Mouse (Mus musculus): ENCODE measurements around the gene Mss51.
A peak's percentile ranks its signal among the peaks of the same experiment; 100 is the strongest.

Gene Mss51

DNA sequence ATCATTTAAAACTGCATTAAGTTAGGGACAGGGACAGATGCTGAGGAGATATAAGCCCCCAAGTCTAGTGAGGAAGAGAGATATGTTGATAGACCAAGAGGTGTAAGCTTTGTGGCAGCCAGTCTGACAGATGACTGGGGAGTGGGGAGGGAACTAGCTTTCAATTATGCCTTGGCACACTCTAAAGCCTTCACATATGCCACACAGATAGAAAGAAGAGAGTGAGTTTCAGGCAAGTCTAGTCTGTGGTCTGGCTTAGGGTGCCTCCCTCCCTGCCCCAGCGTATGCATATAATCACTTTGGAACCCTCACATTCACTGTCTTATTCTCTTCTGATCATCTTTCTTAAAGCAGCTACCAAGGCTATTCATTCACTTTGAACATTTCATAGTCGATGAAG, 45.4 kb downstream of the Mss51 start:
- no peak for DNase-seq

- DNase-seq, result peak in 1 of 2 experiments; percentile 6
These were observed 49.5 kb downstream of the Mss51 start for GRCm38 (mm10) chr14:20447209-20447608.

DNA sequence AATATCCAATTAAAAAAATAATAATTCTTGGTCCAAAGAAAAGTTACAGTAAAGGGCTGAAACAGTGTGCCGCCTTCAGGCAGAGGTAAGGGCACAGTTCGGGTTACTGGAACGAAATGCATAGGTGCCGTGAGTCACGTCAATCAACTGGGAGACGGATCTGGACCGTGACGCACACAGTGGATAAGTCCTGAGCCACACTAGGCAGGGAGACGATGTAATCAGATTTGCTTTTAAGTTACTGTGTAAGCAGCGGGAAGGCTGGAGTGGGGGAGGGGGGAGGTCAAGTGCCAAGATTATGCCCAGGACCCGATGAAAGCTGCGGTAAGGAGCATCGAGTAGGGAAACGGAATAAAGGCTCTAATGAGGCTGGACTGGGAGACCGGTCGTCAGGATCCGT, 54.4 kb downstream of the Mss51 start:
- no peak for DNase-seq

GRCm38 (mm10) chr14:20436976-20437375, 59.7 kb downstream of the Mss51 start:
- no peak for DNase-seq
